Comparison of ENCODE assay signal across 8 mouse cellular contexts in genomic region chr6:30174461-30175224, GRCm38 (mm10).
DNase-seq lines count a peak whose midpoint lies in the region; ATAC-seq and TF ChIP-seq lines count a peak whose summit lies in the region.

No protein-coding gene starts in this region.

- DNase-seq in kidney, postnatal 10 days, result peak; percentile 31
- DNase-seq in kidney, postnatal 25 days, result no peak
- DNase-seq in midbrain, postnatal 0 days (ENCODE audit: low spot score), result no peak
- no peak for DNase-seq in spleen, adult 12 weeks (ENCODE audit: low spot score)

- no peak overlapping the region; the same call in 1 of the 2 replicates for H3K4me2 ChIP-seq in hindbrain, embryonic 16.5 days (ENCODE audit: low read length)
- no peak overlapping the region for H3K4me2 ChIP-seq in midbrain, postnatal 0 days (ENCODE audit: low read depth, low read length, poor library complexity, severe bottlenecking)

- WGBS in hindbrain, embryonic 16.5 days, result under 1% methylated on average over 27 of the region's 33 CpGs
- whole genome bisulfite sequencing in midbrain, postnatal 0 days, result under 1% methylated on average over 26 of the region's 33 CpGs

- no peak for TF ChIP-seq CTCF in midbrain, postnatal 0 days (IDR thresholded peaks at IDR 0.05)

- H3K27ac ChIP-seq in brown adipose tissue, adult 24 weeks (replicated peaks; ENCODE audit: low read depth, low read length), result no peak overlapping the region
- no peak overlapping the region for H3K27ac ChIP-seq in hindbrain, embryonic 16.5 days (ENCODE audit: low read depth, low read length)
- H3K27ac ChIP-seq in midbrain, postnatal 0 days (ENCODE audit: low read depth, low read length), result no peak overlapping the region

- H3K36me3 ChIP-seq in hindbrain, embryonic 16.5 days (ENCODE audit: control insufficient read depth, insufficient read depth, low read length), result no peaks in the 10 kb centered on the region
- no peaks in the 10 kb centered on the region for H3K36me3 ChIP-seq in midbrain, postnatal 0 days (ENCODE audit: insufficient read depth, low read length)

- H3K4me3 ChIP-seq in brown adipose tissue, adult 24 weeks (ENCODE audit: insufficient read depth, low read depth, low read length), result 0 out of 2 replicates have a peak overlapping the region, but pooled peaks have one; percentile 39
- H3K4me3 ChIP-seq in hindbrain, embryonic 16.5 days (ENCODE audit: low read length), result peak overlapping the region; percentile 19; the same call in 1 of the 2 replicates
- H3K4me3 ChIP-seq in midbrain, postnatal 0 days (ENCODE audit: low read depth, low read length), result peak overlapping the region; percentile 12; the same call in 1 of the 2 replicates

- no peaks in the 10 kb centered on the region for H3K9me3 ChIP-seq in hindbrain, embryonic 16.5 days (ENCODE audit: control insufficient read depth, low read length)
- H3K9me3 ChIP-seq in midbrain, postnatal 0 days (ENCODE audit: low read length), result no peaks in the 10 kb centered on the region

- H3K4me1 ChIP-seq in brown adipose tissue, adult 24 weeks (ENCODE audit: control insufficient read depth, insufficient read depth, insufficient read length, low read length), result peaks cover 2% of the 10 kb centered on the region; the same call in 1 of the 2 replicates
- H3K4me1 ChIP-seq in hindbrain, embryonic 16.5 days (ENCODE audit: control insufficient read depth, insufficient read depth, low read depth, low read length), result peaks cover 22% of the 10 kb centered on the region
- H3K4me1 ChIP-seq in midbrain, postnatal 0 days (ENCODE audit: insufficient read depth, low read length), result 0 out of 2 replicates have a peak, but pooled peaks cover 2% of the 10 kb centered on the region

- ATAC-seq in hindbrain, embryonic 16.5 days, result no peak
- ATAC-seq in midbrain, postnatal 0 days (ENCODE audit: low FRiP score), result no peak
- no peak for ATAC-seq in megakaryocyte progenitor cell, adult 5-6 weeks (replicated peaks; ENCODE audit: poor library complexity)
- ATAC-seq in erythroid progenitor cell, adult 5-6 weeks (replicated peaks; ENCODE audit: low FRiP score, poor library complexity, severe bottlenecking), result no peak

- peaks cover 72% of the 10 kb centered on the region for H3K27me3 ChIP-seq in hindbrain, embryonic 16.5 days (replicated peaks; ENCODE audit: control insufficient read depth, insufficient read depth, low read length)
- peaks cover 70% of the 10 kb centered on the region for H3K27me3 ChIP-seq in midbrain, postnatal 0 days (ENCODE audit: insufficient read depth, low read length)

- no peak overlapping the region for H3K9ac ChIP-seq in hindbrain, embryonic 16.5 days (ENCODE audit: low read depth, low read length)
- no peak overlapping the region for H3K9ac ChIP-seq in midbrain, postnatal 0 days (replicated peaks; ENCODE audit: low read length, poor library complexity, severe bottlenecking)
